Mouse (Mus musculus): ENCODE measurements around the gene Tmem130.

DNA sequence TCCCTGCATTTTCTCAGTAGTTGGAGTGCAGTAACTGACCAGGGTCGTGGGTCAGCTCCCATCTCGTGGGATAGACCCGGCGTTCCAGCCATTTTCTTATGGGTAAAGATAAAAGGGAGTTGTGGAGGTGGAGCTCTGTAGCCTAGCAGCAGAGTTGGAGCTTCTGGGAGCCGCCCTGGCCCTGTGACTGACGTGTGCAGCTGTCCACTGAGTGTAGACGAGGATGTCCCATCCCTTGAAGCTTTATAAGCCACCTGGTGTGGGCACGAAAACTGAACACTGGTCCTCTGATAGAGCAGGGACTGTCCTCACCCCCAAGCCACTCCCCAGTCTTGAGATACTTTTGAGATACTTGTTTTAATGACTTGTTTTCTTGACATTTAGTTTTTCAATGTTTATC, 19.0 kb upstream of the Tmem130 start:
- no peak for TF ChIP-seq CTCF (IDR thresholded peaks at IDR 0.05; ENCODE audit: extremely low read depth, insufficient read depth, low read length)
- TF ChIP-seq POLR2A (IDR thresholded peaks at IDR 0.05; ENCODE audit: extremely low read depth, insufficient read depth, low read length): no peak

Measured in cortical plate, adult 2 months (tissue).